Mouse (Mus musculus) limb, embryonic 13.5 days (tissue): Measurements from ENCODE around the gene Pth1r. TPM values are rescaled to one million over a fixed set of nuclear protein-coding genes. Genes with fewer than 3 reads are reported as not detected.
A peak's percentile ranks its signal among the peaks of the same experiment; 100 is the strongest.

Experiments
- ATAC-seq: fragments of 200-750 bp; cut with Nextera tagmentation; 2 replicates; pipeline ENCODE4 v1.8.0; 2017; ENCODE audit warnings: low read depth, moderate number of reproducible peaks, moderate TSS enrichment; ENCODE audit not compliant: low FRiP score
- H3K27ac ChIP-seq: fragments of 300-500 bp; sonication (generic); 2 replicates; pipeline ENCODE4 v1.5.1; 2015; ENCODE audit warnings: inconsistent platforms, mild to moderate bottlenecking, moderate library complexity
- H3K27me3 ChIP-seq: fragments of 300-500 bp; sonication (generic); 2 replicates; pipeline ENCODE4 v1.6.1; 2015; ENCODE audit warnings: mild to moderate bottlenecking, inconsistent platforms
- H3K36me3 ChIP-seq: fragments of 300-500 bp; sonication (generic); 2 replicates; pipeline ENCODE4 v1.6.1; 2015; ENCODE audit warnings: inconsistent platforms, mild to moderate bottlenecking, moderate library complexity
- H3K4me1 ChIP-seq: fragments of 300-500 bp; sonication (generic); 2 replicates; pipeline ENCODE4 v1.6.1; 2015; ENCODE audit warnings: inconsistent platforms
- H3K4me2 ChIP-seq: fragments of 300-500 bp; sonication (generic); replicated peaks from 2 replicates; pipeline ENCODE4 v1.6.1; 2015; ENCODE audit warnings: inconsistent platforms, mild to moderate bottlenecking, moderate library complexity
- H3K4me3 ChIP-seq: fragments of 300-500 bp; sonication (generic); 2 replicates; pipeline ENCODE4 v1.5.1; 2015; ENCODE audit warnings: moderate library complexity, mild to moderate bottlenecking, inconsistent platforms
- H3K9ac ChIP-seq: fragments of 300-500 bp; sonication (generic); 2 replicates; pipeline ENCODE4 v1.6.1; 2015; ENCODE audit warnings: mild to moderate bottlenecking, inconsistent platforms
- H3K9me3 ChIP-seq: fragments of 300-500 bp; sonication (generic); 2 replicates; pipeline ENCODE4 v1.6.1; 2016; ENCODE audit warnings: inconsistent platforms
- WGBS: fragments of 180-500 bp; shearing (Covaris S2); methylation state at CpG from one replicate; pipeline ENCODE4 v1.1.7; 2015; 5-methylcytosine and 5-hydroxymethylcytosine counted together
- polyA plus RNA-seq: library from polyadenylated mRNA; unstranded; fragments of >200 nt; fragmentation: Nextera tagmentation; extraction: Ambion mirVana; gene quantifications from 2 replicates; pipeline ENCODE4 v1.2.1, GENCODE M21; 2015

Gene Pth1r
- polyA plus RNA-seq, result 91.1 and 97.7 TPM in 2 replicates

DNA sequence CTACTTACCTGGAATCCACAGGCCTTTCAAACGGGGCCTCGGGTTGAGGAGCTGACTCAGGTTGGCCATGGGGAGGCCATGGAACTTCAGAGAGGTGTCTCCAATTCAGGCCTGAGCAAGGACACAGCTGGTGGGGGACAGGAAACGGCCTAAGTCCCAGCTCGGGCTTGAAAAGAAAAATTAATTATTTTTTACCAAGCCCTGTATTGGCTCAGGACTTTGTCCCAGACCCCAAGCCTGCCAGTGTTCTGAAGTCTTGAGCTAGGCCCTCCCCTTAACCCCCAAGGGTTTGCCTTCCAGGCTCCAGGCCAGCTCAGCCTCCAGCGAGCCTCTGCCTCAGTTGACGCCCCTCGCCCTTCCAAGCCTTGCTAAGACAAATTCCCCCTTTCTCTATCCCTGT is at the start of gene Pth1r:
Gene Pth1r (minus strand): TSS at position 185 of the 400 bp plus-strand sequence.
- H3K9ac ChIP-seq, result peak within 1 kb of the TSS; percentile 26; the same call in 1 of the 2 replicates
- peak within 1 kb of the TSS; percentile 2 for H3K4me2 ChIP-seq
- 36% methylated on average over 7 of the region's 7 CpGs for WGBS
- H3K27ac ChIP-seq, result peak within 1 kb of the TSS; percentile 74; the same call in 1 of the 2 replicates
- H3K4me1 ChIP-seq, result peaks cover 75% of the 10 kb centered on the region
- no peaks in the 10 kb centered on the region for H3K9me3 ChIP-seq
- H3K27me3 ChIP-seq, result peaks cover 27% of the 10 kb centered on the region
- H3K36me3 ChIP-seq, result no peaks in the 10 kb centered on the region
- H3K4me3 ChIP-seq, result no peak within 1 kb of the TSS
- ATAC-seq, result no peak

DNA sequence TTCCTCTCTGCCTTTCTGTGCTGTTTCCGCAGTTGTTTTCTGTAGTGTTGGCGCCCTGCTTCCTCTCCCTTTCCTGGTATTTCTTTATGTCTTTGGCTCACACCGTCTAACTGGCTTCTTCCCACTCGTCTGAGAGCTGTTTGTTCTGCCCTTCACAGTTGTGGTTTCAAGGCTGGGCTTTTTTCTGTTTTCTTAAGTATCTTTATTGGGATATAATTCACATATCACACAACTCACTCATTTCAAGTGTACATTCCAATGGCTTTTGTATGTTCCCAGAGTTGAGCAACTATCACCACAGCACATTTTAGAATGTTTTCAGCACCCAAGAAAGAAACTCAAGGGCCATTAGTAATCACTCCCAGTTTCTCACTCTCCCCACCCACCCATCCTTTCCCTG is 43.5 kb upstream of the Pth1r start:
- no peak for ATAC-seq
- H3K27me3 ChIP-seq, result no peaks in the 10 kb centered on the region
- 77% methylated on average over 4 of the region's 4 CpGs for WGBS
- H3K9ac ChIP-seq, result no peak overlapping the region
- H3K27ac ChIP-seq, result no peak overlapping the region
- H3K9me3 ChIP-seq, result 0 out of 2 replicates have a peak, but pooled peaks cover 3% of the 10 kb centered on the region
- H3K4me3 ChIP-seq, result no peak overlapping the region
- H3K36me3 ChIP-seq, result no peaks in the 10 kb centered on the region
- no peak overlapping the region for H3K4me2 ChIP-seq
- no peaks in the 10 kb centered on the region for H3K4me1 ChIP-seq

DNA sequence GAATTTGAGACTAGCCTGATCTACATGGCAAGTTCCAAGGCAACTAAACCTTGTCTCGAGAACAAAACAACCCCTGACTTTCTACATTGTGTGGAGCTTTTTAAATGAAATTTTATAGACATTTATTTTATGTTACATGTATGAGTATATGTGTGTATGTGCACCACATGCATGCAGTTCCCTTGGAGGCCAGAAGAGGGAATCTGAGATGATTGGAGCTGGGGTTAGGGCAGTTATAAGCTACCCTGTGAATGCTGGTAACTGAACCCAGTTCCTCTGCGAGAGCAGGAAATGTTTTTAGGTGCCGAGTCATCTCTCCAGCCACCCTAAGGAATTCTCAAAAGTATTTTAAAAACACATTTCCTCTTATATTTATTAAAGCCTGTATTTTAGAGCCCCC is 41.2 kb upstream of the Pth1r start:
- Histone ChIP-seq H3K27me3 (no peaks in the 10 kb centered on the region), H3K27ac (no peak overlapping the region), H3K4me2 (no peak overlapping the region), H3K36me3 (no peaks in the 10 kb centered on the region), H3K9me3 (0 out of 2 replicates have a peak, but pooled peaks cover 3% of the 10 kb centered on the region), H3K4me3 (no peak overlapping the region), H3K4me1 (no peaks in the 10 kb centered on the region), H3K9ac (no peak overlapping the region)
- no peak for ATAC-seq
- WGBS, result 93% methylated on average over 3 of the region's 3 CpGs

- H3K4me2 ChIP-seq, result no peak overlapping the region
- H3K36me3 ChIP-seq, result no peaks in the 10 kb centered on the region
- H3K4me3 ChIP-seq, result no peak overlapping the region
- 17% methylated on average over 1 of the region's 1 CpGs for WGBS
- no peak overlapping the region for H3K9ac ChIP-seq
- 0 out of 2 replicates have a peak, but pooled peaks cover 3% of the 10 kb centered on the region for H3K9me3 ChIP-seq
- peaks cover 25% of the 10 kb centered on the region for H3K4me1 ChIP-seq
- peaks cover 6% of the 10 kb centered on the region; the same call in 1 of the 2 replicates for H3K27me3 ChIP-seq
- ATAC-seq, result no peak
- no peak overlapping the region for H3K27ac ChIP-seq
Observed at GRCm38 (mm10) chr9:110783611-110784010, 36.7 kb upstream of the Pth1r start.

DNA sequence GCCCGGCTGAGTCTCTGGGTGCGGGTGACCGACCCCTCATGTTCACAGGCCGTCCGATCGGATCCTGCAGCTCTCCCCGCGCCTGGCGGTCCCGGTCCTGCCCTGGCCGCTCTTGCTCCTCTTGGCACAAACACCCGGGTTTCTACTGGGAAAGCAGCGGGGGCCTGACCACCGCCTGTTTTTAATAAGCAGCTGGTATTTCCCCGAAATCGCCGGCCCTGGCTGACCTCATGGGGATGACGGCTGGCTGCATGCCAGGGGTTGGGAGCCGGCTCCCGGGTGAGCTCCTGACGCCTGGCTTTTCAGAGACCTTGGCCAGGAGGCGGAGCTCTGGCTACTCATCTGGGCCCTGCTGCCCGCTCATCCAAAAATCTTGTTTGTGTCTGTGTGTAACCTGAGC is 34.8 kb upstream of the Pth1r start:
- under 1% methylated on average over 23 of the region's 23 CpGs for WGBS

GRCm38 (mm10) chr9:110781256-110781721 is 34.3 kb upstream of the Pth1r start:
- Histone ChIP-seq H3K27me3 (peaks cover 6% of the 10 kb centered on the region; the same call in 1 of the 2 replicates), H3K4me2 (peak overlapping the region; percentile 79), H3K9me3 (no peaks in the 10 kb centered on the region), H3K4me1 (peaks cover 33% of the 10 kb centered on the region), H3K27ac (peak overlapping the region; percentile 81; the same call in 1 of the 2 replicates), H3K4me3 (peak overlapping the region; percentile 47), H3K36me3 (no peaks in the 10 kb centered on the region), H3K9ac (peak overlapping the region; percentile 68)
- ATAC-seq, result peak; percentile 92
- WGBS, result under 1% methylated on average over 43 of the region's 43 CpGs

More for the DNA sequence above, 34.8 kb upstream of the Pth1r start:
- H3K4me1 ChIP-seq, result peaks cover 33% of the 10 kb centered on the region
- ATAC-seq, result peak; percentile 79
- peak overlapping the region; percentile 81; the same call in 1 of the 2 replicates for H3K27ac ChIP-seq
- H3K9me3 ChIP-seq, result no peaks in the 10 kb centered on the region
- H3K27me3 ChIP-seq, result peaks cover 6% of the 10 kb centered on the region; the same call in 1 of the 2 replicates
- H3K4me2 ChIP-seq, result peak overlapping the region; percentile 79
- no peaks in the 10 kb centered on the region for H3K36me3 ChIP-seq
- H3K4me3 ChIP-seq, result peak overlapping the region; percentile 47
- H3K9ac ChIP-seq, result peak overlapping the region; percentile 68

DNA sequence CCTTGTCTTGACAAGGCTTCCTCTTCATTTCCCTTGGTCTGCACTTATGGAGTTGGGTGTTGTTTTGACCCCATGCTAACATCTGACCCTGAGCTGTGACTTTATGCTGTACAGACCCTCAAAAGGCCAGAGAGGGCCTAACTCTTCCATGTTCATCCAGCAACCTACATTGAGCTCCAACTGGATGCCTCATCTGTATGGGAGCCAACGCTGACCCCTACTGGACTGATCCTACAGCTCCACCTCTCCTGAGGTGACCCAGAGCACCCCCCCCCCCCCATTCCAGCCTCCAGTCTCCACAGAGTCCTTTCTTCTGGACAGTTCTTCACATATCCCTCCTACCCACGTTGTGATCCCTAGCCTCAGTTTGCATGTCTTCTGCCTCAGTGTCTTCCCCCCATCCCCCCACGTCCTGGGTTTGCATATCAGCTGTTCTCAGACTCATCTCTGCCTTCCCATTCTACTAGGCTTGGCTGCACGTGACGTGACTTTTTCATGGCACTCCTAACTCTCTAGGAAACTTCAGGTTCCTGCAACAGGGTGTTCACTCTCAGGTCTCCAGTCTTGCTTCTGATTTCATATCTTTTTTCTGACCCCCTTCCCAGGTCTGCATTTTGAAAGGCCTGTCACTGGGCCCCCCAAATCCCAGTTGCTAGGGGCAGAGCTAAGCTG is 32.4 kb upstream of the Pth1r start:
- no peak overlapping the region for H3K4me3 ChIP-seq
- 59% methylated on average over 5 of the region's 5 CpGs for WGBS
- peaks cover 6% of the 10 kb centered on the region; the same call in 1 of the 2 replicates for H3K27me3 ChIP-seq
- peaks cover 40% of the 10 kb centered on the region for H3K4me1 ChIP-seq
- H3K9me3 ChIP-seq, result no peaks in the 10 kb centered on the region
- H3K9ac ChIP-seq, result no peak overlapping the region
- ATAC-seq, result no peak
- no peak overlapping the region for H3K4me2 ChIP-seq
- no peaks in the 10 kb centered on the region for H3K36me3 ChIP-seq
- no peak overlapping the region for H3K27ac ChIP-seq

- no peak overlapping the region for H3K9ac ChIP-seq
- no peak overlapping the region for H3K4me3 ChIP-seq
- H3K27me3 ChIP-seq, result peaks cover 6% of the 10 kb centered on the region; the same call in 1 of the 2 replicates
- H3K36me3 ChIP-seq, result no peaks in the 10 kb centered on the region
- peaks cover 40% of the 10 kb centered on the region for H3K4me1 ChIP-seq
- H3K27ac ChIP-seq, result no peak overlapping the region
- H3K4me2 ChIP-seq, result no peak overlapping the region
- WGBS, result 76% methylated on average over 7 of the region's 7 CpGs
- no peak for ATAC-seq
- H3K9me3 ChIP-seq, result no peaks in the 10 kb centered on the region
Observed at GRCm38 (mm10) chr9:110778559-110778958, 31.6 kb upstream of the Pth1r start.

- Histone ChIP-seq H3K9ac (no peak overlapping the region), H3K27me3 (peaks cover 6% of the 10 kb centered on the region; the same call in 1 of the 2 replicates), H3K4me1 (peaks cover 40% of the 10 kb centered on the region), H3K27ac (no peak overlapping the region), H3K4me2 (no peak overlapping the region), H3K4me3 (no peak overlapping the region), H3K36me3 (no peaks in the 10 kb centered on the region), H3K9me3 (no peaks in the 10 kb centered on the region)
- WGBS, result 86% methylated on average over 1 of the region's 1 CpGs
- no peak for ATAC-seq
Observed at GRCm38 (mm10) chr9:110778100-110778499, 31.2 kb upstream of the Pth1r start.

DNA sequence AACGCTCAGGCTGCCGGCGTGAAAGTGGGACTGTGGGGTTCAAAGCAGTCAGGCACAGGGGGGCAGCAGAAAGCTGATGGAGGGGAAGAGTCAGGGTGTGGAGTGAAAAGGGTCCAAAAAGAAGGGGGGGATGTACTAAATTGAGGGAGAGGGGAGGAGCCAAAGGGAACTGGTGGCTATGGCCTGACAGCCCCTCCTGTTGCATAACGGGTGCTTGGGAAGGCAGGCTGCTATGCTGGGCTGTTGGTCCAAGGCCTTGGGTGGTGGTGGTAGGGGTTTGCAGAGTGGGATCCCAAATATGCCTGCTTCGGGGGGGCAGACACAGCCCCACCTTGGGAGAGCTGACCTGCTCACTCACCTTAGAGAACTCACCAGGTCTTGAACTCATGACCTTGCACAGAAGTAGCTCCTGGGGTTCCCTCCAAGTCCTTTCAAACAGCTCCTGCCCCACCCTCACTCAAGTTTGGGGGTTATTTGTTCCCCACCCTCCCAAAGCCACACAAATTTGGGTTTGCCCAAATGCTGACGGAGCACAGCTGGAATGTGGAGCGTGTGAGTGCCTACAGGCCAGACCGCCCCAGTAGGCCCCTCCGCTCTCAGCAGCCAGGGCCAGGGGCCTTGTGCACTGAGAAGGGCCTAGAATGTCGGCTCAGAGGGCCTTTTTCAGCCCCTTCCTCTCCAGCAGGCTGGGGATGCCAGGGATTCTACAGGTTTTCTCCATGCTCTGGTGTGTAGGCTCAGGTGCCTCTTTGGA is 28.5 kb upstream of the Pth1r start:
- Histone ChIP-seq H3K9ac (peak overlapping the region; percentile 25; the same call in 1 of the 2 replicates), H3K27me3 (peaks cover 5% of the 10 kb centered on the region; the same call in 1 of the 2 replicates), H3K27ac (peak overlapping the region; percentile 10; the same call in 1 of the 2 replicates), H3K36me3 (no peaks in the 10 kb centered on the region), H3K4me1 (peaks cover 24% of the 10 kb centered on the region), H3K4me3 (no peak overlapping the region), H3K9me3 (no peaks in the 10 kb centered on the region), H3K4me2 (no peak overlapping the region)
- ATAC-seq, result no peak
- 68% methylated on average over 10 of the region's 10 CpGs for WGBS

DNA sequence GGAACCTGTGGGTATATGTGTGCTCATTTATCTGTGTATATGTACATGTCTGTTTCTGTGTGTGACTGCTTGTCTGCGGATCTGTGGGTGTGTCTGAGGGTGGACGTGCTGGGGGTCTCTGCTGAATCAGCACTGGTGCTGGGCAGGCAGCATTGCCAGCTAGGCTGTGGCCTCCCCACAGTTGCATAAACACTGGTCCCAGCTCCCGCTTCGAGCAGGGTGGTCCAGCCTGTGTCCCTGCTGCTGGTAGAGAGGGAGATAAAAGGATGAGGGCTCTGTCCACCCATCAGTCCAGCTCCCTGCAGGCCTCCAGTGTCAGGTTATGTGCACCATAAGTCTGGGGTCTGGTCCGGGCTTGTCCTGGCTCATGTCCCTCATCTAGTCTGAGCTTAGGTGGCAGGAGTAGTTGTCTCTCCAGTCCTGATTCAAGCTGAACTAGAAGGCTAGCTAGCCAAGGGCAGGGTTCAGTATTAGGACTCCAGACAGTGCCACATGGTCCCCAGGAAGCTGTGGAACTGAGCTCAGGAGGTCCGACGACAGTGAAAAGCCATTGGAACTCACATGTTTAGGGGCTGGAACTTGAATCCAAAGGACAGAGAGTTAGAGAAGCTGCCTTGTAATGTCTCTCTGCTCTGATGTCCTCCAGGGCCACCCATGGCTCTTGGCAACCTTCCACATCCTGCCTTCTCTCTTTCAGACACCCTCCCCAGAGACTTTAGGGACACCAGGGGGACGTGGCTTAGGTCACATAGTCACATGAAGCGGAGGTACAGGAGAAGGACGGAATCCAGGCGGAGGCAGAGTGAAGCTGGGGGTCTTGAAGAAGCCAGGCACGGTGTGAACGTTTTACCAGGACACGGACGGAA is 27.7 kb upstream of the Pth1r start:
- H3K9me3 ChIP-seq, result no peaks in the 10 kb centered on the region
- no peak overlapping the region for H3K4me2 ChIP-seq
- no peaks in the 10 kb centered on the region for H3K36me3 ChIP-seq
- no peak overlapping the region for H3K4me3 ChIP-seq
- no peak overlapping the region; the same call in 1 of the 2 replicates for H3K9ac ChIP-seq
- H3K27ac ChIP-seq, result no peak overlapping the region
- H3K4me1 ChIP-seq, result peaks cover 22% of the 10 kb centered on the region
- no peak for ATAC-seq
- WGBS, result 68% methylated on average over 15 of the region's 15 CpGs
- H3K27me3 ChIP-seq, result peaks cover under 1% of the 10 kb centered on the region; the same call in 1 of the 2 replicates
